Mouse (Mus musculus): ENCODE measurements around the gene Cenpt.

Cenpt gene

GRCm38 (mm10) chr8:105853178-105853577, at the start of gene Cenpt:
Gene Cenpt (minus strand): TSS chr8:105853278.
- in situ Hi-C loops (cut with MboI, MseI) = no loop called here

- in situ Hi-C loops (cut with MboI, MseI) = no loop called here
Measured at GRCm38 (mm10) chr8:105900941-105901616, 48.0 kb upstream of the Cenpt start.

- in situ Hi-C loops (cut with MboI, MseI) = no loop called here
Measured at GRCm38 (mm10) chr8:105900180-105900940, 47.3 kb upstream of the Cenpt start, which contains the start of gene Pskh1. Gene Pskh1 (plus strand): TSS chr8:105900441.

GRCm38 (mm10) chr8:105897801-105898480, 44.9 kb upstream of the Cenpt start:
- in situ Hi-C loops (cut with MboI, MseI) = no loop called here

GRCm38 (mm10) chr8:105893339-105893738, 40.3 kb upstream of the Cenpt start, which contains the start of gene Nrn1l:
Gene Nrn1l (plus strand): TSS chr8:105893567.
- in situ Hi-C loops (cut with MboI, MseI) = loop anchor here (5.0 kb wide), 1 partner anchor 39 kb away; the partner anchor contains the start of gene Ctrl

- in situ Hi-C loops (cut with MboI, MseI) = loop anchor here (5.0 kb wide), 1 partner anchor 40 kb away; the partner anchor contains the start of gene Ctrl
Measured at GRCm38 (mm10) chr8:105892432-105892831, 39.4 kb upstream of the Cenpt start.

GRCm38 (mm10) chr8:105890870-105891269, 37.8 kb upstream of the Cenpt start:
- in situ Hi-C loops (cut with MboI, MseI) = loop anchor here (5.0 kb wide), 1 partner anchor 41 kb away; the partner anchor contains the start of gene Ctrl

GRCm38 (mm10) chr8:105889756-105890465, 36.8 kb upstream of the Cenpt start:
- in situ Hi-C loops (cut with MboI, MseI) = loop anchor here (5.0 kb wide), 1 partner anchor 42 kb away; the partner anchor contains the start of gene Ctrl

- in situ Hi-C loops (cut with MboI, MseI) = no loop called here
Measured at GRCm38 (mm10) chr8:105880754-105881520, 27.9 kb upstream of the Cenpt start, which contains the start of gene Edc4. Gene Edc4 (plus strand): TSS chr8:105880881.

- in situ Hi-C loops (cut with MboI, MseI) = no loop called here
Measured at GRCm38 (mm10) chr8:105874301-105874700, 21.2 kb upstream of the Cenpt start.

GRCm38 (mm10) chr8:105866364-105867029, 13.4 kb upstream of the Cenpt start:
- in situ Hi-C loops (cut with MboI, MseI) = no loop called here

- in situ Hi-C loops (cut with MboI, MseI) = no loop called here
Measured at GRCm38 (mm10) chr8:105861951-105862350, 8.9 kb upstream of the Cenpt start.

- in situ Hi-C loops (cut with MboI, MseI) = no loop called here
Measured at GRCm38 (mm10) chr8:105860143-105860981, 7.3 kb upstream of the Cenpt start, which contains the start of gene Nutf2. Gene Nutf2 (plus strand): TSS chr8:105860580.

GRCm38 (mm10) chr8:105859314-105859713, 6.2 kb upstream of the Cenpt start:
- in situ Hi-C loops (cut with MboI, MseI) = no loop called here

- in situ Hi-C loops (cut with MboI, MseI) = no loop called here
Measured at GRCm38 (mm10) chr8:105858495-105858894, 5.4 kb upstream of the Cenpt start.

GRCm38 (mm10) chr8:105856168-105856835, 3.2 kb upstream of the Cenpt start:
- in situ Hi-C loops (cut with MboI, MseI) = no loop called here

GRCm38 (mm10) chr8:105855248-105856167, 2.4 kb upstream of the Cenpt start:
- in situ Hi-C loops (cut with MboI, MseI) = no loop called here
